Mouse (Mus musculus): ENCODE results near the gene Hcn1.

- TF ChIP-seq EP300 (optimal IDR thresholded peaks at IDR 0.05) (no peak), CTCF (IDR thresholded peaks at IDR 0.05; ENCODE audit: low read depth) (no peak)
These were observed 246.6 kb downstream of the Hcn1 start for GRCm38 (mm10) chr13:117848757-117849156.
